Mouse (Mus musculus): Measurements from ENCODE around the gene Hoxa3. TPM values are rescaled to one million over a fixed set of nuclear protein-coding genes. Genes with fewer than 3 reads are reported as not detected.

Hoxa3 gene
- total RNA-seq, 2 experiments from 2014 or later, result not detected

GRCm38 (mm10) chr6:52171938-52172337, 41.2 kb downstream of the Hoxa3 start:
- no peak for DNase-seq (ENCODE audit: extremely low spot score in 1 of 2, low spot score in 1 of 2)

GRCm38 (mm10) chr6:52171331-52171730, 41.8 kb downstream of the Hoxa3 start:
- no peak for DNase-seq (ENCODE audit: extremely low spot score in 1 of 2, low spot score in 1 of 2)

GRCm38 (mm10) chr6:52170898-52171223, 42.3 kb downstream of the Hoxa3 start:
- DNase-seq (ENCODE audit: extremely low spot score in 1 of 2, low spot score in 1 of 2), result no peak

GRCm38 (mm10) chr6:52170166-52170897, 42.8 kb downstream of the Hoxa3 start:
- no peak for DNase-seq (ENCODE audit: extremely low spot score in 1 of 2, low spot score in 1 of 2)

GRCm38 (mm10) chr6:52169499-52170165, 43.5 kb downstream of the Hoxa3 start:
- no peak for DNase-seq (ENCODE audit: extremely low spot score in 1 of 2, low spot score in 1 of 2)

- no peak for DNase-seq (ENCODE audit: extremely low spot score in 1 of 2, low spot score in 1 of 2)
Measured at GRCm38 (mm10) chr6:52168191-52169055, 44.7 kb downstream of the Hoxa3 start.

- DNase-seq (ENCODE audit: extremely low spot score in 1 of 2, low spot score in 1 of 2), result no peak
Measured at GRCm38 (mm10) chr6:52167736-52168161, 45.4 kb downstream of the Hoxa3 start.

GRCm38 (mm10) chr6:52167176-52167575, 46.0 kb downstream of the Hoxa3 start:
- DNase-seq (ENCODE audit: extremely low spot score in 1 of 2, low spot score in 1 of 2), result no peak

GRCm38 (mm10) chr6:52166431-52167077, 46.6 kb downstream of the Hoxa3 start:
- DNase-seq (ENCODE audit: extremely low spot score in 1 of 2, low spot score in 1 of 2), result no peak

GRCm38 (mm10) chr6:52165441-52166370, 47.4 kb downstream of the Hoxa3 start:
- no peak for DNase-seq (ENCODE audit: extremely low spot score in 1 of 2, low spot score in 1 of 2)

GRCm38 (mm10) chr6:52164626-52165440, 48.3 kb downstream of the Hoxa3 start, which contains the start of gene Hoxa2:
Gene Hoxa2, minus strand, starts transcription at chr6:52164831.
- DNase-seq (ENCODE audit: extremely low spot score in 1 of 2, low spot score in 1 of 2), result no peak

- DNase-seq (ENCODE audit: extremely low spot score in 1 of 2, low spot score in 1 of 2), result no peak
Measured at GRCm38 (mm10) chr6:52164051-52164625, 49.0 kb downstream of the Hoxa3 start.

GRCm38 (mm10) chr6:52163366-52164031, 49.6 kb downstream of the Hoxa3 start:
- no peak for DNase-seq (ENCODE audit: extremely low spot score in 1 of 2, low spot score in 1 of 2)

- DNase-seq (ENCODE audit: extremely low spot score in 1 of 2, low spot score in 1 of 2), result no peak
Measured at GRCm38 (mm10) chr6:52162611-52163365, 50.3 kb downstream of the Hoxa3 start.

GRCm38 (mm10) chr6:52162093-52162380, 51.1 kb downstream of the Hoxa3 start:
- no peak for DNase-seq (ENCODE audit: extremely low spot score in 1 of 2, low spot score in 1 of 2)

GRCm38 (mm10) chr6:52161336-52162092, 51.6 kb downstream of the Hoxa3 start:
- no peak for DNase-seq (ENCODE audit: extremely low spot score in 1 of 2, low spot score in 1 of 2)

Measured in layer of hippocampus, postnatal 25 days (tissue).